Mouse (Mus musculus) kidney, postnatal 36 days (tissue): Measurements from ENCODE around the gene Fdxr.
A peak's percentile ranks its signal among the peaks of the same experiment; 100 is the strongest.

Source experiments
- DNase-seq, 2 experiments: peaks; one replicate each; pipeline ENCODE4 v3.0.0; 2021 to 2022; ENCODE audit warnings: mixed read lengths in 2 of 2

Gene Fdxr

DNA sequence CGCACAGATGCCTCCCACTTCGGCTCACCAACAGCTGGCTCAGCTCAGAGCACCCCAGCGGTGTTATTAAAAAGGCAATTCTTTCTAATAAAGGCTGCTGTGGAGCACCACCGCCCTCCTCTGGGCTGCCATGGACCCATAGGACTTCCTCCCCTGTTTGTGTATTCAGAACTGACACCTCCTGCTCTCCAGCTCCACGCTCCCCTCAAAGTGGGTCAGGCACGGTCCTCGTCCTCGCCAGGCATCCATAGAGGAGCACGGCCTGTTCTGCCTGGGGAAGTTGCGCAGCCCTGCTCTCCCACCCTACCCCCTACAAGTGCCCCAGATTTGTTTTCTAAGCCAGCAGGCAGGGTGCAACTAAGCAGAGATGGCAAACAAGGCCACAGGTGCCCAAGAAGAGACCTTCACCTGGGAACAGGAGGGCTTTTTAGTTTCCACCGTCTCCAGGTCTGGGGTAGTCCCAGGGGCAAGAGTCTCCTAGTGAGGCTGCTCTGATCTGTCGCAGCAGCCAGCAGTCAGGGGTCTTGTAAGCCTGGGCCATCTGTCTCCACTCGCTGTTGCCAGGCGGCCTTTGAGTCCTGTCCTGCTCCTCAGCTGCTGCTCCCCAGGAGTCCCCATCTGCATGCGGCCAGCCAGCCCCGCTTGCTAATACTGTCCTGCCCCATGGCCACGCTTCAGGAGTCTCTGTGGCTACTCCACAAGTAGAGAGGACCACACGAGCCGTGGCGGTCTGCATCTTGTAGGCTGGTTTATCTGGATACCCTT, 43.1 kb downstream of the Fdxr start:
- DNase-seq: no peak

DNA sequence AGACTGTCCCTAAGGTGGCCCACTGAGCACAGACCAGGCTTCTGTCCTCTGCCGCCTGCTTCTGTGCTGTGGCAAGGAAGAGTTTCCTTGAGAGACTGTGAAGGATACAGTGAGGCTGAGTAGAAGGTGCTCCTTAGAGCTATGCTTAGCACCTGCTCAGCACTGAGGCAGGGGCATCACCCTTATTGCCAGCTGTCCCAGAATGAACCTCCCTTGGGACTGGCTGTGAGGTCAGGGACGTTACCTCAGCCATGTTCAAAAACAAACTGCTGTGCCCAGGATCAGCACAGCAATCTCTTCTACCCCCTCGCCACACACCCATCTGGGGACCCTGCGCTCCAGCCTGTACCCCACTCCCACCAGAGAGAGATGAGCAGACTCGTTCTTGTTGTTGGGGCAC, 44.0 kb downstream of the Fdxr start:
- DNase-seq: no peak

DNA sequence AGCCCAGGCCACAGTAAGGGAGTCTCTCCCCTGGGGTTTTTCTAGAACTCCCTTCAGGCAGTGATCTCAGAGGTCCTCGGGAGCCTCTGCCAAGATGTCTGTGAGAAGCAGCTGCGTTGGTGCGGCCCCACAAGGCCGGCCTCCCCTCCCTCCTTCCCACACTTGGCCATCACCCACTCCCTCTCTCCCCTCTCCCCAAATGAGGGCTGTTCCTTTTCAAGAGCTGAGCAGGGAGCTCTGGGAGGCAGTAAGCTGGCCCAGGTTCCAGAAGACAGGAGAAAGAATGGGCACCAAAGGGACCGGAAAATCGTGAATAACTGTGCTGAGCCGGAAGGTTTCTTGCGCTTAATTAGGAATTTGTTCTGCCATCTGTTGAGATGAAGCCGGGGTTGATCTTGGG, 44.9 kb downstream of the Fdxr start:
- no peak for DNase-seq

DNA sequence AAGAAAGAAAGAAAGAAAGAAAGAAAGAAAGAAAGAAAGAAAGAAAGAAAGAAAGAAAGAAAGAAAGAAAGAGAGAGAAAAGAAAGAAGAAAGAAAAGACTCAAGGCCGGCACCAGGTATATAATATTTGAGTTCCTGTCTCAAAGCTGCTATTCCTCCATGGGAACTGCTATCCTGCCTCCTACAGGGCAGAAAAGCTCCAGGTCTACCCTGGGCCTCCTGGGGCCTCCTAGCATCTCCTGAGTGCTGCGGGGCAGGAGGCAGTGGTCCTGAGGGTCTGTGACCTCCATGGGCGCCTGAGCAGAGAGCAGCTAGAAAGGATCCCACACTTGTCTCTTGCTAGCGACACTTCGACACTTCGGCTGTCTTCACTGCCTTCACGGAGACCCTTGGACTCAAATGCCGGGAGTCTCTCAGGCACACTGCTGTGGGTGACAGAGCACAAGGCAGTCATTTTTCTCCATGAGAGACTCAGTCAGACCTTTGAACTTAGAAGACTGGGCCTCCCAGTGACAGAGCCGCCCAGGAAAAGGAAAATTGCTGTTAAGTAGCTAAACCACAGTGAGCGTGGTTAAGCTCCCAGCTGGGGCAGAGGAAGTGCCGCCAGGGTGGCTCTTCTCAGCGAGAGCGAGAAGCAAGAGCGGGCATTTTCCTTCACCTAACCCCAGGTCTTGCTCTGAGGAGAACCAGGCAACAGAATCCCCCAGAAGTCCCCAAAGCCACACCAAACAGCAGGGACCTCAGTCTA, 45.5 kb downstream of the Fdxr start:
- DNase-seq: peak; percentile 62 to 71

DNA sequence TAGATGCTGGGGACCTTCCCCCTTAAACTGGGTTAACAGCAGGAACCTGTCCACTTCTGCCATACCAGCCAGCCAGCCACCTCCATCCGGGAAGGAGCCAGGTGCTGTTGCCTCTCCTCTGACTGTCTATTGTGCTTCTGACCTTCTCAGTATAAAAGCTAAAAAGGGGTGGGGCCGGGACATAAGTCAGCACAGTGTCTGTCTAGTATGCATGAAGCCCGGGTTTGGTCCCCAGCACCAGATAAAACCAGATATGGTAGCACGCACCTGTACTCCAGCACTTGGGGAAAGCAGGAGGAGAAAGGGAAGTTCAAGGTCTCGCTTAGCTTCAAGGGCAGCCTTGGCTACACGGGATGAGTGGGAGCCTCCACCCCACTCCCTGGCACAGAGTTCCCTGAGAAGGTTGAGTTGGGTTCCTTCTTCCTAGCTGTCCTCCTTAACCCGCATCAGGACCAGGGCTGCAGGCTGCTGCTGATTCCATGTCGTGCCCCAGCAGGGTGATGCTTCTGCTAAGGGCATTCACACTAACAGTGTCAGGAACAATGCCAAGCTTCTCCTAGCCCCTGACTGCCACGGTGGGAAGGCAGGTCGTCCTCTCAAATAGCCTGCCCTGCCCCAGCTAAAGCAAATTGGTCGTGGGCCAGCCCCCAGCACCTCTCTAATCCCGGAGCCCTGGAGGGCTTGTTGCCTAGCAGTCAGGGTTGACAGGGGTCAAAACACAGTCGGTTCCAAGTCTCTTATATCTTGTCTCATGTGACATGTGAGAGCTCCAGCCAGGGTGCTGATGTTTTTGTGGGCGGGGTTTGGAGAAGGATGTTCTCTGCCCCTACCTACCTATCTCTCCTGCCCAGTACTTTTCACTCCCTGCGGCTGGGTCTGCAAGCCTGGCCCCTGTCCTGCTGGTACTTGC, 47.6 kb downstream of the Fdxr start:
- DNase-seq: peak; percentile 9

DNA sequence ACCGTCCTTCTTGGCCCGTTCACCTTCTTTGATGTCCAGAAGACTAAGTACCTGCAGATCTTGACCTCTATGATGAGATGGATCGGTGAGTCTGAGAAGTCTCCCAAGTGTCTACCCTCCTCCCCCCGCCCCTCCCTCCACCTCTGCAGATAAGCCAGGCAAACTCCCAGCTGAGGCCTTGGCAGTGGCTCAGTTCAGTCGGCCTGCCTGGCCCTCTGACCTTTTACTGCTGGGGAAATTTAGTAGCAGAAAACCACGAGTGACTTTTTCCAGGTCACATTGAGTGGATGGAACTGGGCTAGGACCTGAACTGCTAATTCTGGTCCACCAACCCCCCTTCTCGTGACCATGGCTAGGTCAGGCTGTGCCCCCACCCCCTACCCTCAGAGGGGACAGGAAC, 48.4 kb downstream of the Fdxr start:
- DNase-seq: no peak

DNA sequence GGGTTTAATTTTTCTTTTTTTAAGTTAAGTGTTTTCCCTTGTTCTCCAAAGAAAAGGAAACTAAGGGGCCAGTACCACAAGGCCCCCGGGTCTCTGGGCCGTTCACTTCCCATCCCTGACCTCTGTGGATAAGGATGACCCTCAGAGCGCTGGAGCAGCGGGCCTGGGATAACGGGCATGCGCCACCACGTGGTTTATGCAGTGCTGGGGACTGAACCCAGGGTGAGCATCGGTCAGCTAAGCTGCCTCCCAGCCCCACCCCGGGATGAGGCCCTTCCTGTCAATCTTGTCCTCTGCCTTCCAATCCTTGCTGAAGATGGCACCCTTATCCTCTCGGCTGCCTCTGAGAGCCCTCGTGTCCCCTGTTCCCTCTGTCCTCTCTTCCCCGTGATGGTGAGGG, 49.2 kb downstream of the Fdxr start:
- no peak for DNase-seq

DNA sequence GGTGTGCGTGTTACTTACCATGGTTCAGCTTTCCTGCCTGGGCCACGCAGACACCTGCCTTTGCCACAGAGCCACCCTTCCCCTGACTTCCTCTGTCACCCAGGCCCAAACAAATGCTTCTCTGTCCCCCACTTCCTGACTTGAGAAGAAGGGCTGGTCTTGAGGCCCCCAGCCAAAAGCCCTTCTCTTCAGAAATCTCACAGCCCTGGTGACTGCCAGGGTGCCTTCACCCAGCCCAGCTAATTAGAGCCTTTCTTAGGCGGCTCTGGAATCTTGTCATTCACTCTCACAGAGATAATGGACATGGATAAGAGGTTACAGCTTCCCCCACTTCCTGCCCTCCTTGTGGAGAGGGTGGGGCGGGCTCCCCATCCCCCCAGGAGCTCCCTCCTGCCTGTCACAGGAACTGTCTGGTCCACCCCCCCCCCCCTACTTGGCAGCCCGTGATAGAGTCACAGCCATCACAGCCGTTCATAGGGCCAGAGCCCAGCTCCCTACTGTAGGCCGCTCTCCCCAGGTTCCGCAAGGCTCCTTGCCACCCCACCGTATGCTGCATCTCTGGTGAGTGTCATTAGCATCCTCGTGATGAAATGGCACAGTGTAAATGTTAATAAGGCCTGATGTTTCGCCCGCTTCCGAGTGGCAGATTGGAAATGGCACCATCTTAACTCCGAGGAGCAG, 49.9 kb downstream of the Fdxr start:
- peak in 1 of 2 experiments; percentile 29 for DNase-seq

DNA sequence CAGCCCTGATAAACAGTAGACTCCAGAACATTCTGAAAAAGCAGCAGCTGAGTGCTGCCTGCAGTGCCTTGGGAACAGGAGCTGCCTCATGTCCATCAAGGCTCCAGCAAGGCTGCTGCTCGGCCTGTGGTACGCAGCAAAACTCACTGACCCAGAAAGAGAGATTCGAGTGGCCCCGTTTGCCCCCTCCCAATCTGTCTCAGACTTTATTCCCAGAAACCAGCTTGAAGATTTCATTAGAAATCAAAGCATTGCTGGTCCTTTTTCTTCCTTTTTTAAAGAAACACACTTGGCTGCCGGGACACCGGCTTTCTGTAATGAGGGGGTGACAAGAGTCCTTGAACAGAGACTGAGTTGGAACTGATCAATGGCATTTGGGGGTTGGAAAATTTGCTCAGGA, 51.5 kb downstream of the Fdxr start:
- DNase-seq: no peak

DNA sequence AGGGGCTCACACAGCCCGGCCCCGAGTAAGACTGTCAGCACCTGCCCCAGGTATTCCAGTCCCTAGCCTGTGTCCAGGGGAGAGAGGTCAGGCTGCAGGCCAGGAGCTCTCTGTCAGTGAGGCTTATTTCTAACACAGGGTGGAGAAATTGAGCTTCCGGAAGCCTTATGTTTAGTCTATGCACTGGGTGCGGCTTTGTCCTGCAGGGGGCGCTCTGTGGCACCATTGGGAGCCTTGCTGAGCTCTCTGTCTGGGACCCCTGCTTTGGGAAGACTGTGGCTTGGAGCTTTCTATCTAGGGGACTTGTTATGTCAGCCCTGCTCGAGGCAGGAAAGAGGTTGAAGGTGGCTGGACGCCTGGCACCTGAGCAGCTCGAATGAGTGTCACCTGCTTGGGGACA, 52.0 kb downstream of the Fdxr start:
- DNase-seq: peak; percentile 29 to 79

DNA sequence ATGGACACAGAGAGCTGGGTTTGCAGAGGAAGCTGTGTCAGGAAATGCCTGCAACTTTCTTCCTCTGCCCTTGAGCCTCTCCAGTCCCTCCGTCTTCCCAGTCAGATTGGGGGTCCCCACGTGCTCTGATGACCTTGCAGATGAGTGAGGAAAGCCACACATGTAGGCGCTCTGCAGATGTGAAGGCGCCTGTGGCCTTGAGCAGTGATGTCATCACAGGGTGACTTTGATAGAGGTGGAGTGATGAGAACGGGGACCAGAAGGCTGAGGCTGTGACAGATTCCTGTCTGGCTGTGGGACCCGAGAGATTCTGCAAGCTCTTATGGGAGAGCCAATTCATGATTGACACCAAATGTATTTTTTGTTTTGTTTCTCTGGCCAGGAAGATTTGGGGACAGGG, 53.0 kb downstream of the Fdxr start:
- no peak for DNase-seq

DNA sequence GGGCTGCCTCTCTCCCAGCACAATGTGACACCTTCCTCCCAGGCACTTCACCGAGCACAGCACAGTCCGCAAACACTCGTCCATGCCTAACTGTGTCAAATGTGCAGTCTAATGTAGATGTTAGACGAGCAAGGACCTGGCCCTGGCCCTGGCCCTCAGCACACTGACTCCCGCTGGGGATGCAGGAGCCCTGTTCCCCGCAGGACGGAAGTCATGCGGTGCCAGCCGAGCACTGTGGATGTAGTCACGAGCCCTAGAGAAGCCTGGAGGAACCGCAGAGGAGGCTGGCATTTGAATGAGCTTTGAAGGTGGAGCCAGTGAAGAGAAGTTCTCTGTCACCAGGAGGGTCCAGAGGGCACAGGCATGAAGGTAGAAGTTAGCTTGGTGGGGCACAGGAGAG, 53.4 kb downstream of the Fdxr start:
- no peak for DNase-seq

DNA sequence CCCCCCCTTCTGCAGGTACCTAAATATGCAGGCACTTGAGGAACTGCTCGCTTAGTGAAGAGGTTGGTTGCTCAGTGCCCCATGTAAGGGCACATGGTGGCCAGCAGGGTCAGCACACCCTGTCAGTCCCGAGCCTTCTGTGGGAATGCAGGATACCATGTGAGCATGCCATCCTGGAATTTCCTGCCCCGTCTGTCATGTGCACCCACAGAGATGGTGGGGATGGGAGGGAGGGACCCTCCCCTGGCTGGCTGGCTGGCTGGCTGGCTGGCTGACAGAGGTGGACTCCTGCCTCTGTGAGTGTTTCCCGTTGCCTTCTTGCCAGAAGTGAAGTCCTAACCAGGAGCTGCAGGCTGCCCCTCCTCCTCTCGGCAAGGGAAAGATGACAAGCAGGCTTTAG, 54.3 kb downstream of the Fdxr start:
- DNase-seq: no peak

DNA sequence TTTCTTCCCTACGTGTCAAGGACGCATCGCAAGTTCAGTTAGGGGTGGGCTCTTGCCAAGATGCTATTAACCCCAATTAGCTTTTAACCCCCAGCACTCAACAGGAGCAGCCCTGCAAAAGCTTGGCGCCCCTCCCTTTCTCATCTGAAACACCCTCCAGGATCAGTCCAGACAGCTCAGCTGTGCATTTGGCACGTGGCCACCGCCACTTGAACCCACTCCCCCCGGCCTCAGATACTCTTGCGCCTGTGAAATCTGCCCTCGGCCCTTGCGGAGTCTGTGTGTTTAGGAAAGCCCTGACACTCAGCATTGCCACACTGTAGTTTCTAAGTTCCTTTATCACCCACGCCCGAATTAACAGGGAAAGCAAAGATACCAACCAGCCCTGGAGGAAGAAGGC, 54.8 kb downstream of the Fdxr start:
- DNase-seq: no peak

DNA sequence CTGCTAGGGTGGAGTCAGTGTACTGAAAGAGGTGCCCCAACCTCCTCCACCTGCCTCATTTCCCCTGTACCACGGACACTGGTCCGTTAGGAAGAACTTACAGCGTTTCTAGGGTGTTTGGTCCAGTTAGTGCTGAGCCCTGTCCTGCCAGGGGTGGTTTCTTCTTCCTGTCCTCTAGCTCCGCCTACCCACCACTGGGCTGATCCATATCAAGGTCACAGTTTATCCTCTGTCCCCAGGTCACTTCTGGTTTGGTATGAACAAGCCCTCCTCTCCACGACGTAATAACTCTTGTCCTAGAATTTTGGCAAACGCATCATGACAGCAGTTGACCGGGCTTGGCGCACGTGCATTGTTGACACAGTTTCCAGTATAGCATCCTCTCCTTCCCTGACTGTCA, 57.2 kb downstream of the Fdxr start:
- DNase-seq: no peak

DNA sequence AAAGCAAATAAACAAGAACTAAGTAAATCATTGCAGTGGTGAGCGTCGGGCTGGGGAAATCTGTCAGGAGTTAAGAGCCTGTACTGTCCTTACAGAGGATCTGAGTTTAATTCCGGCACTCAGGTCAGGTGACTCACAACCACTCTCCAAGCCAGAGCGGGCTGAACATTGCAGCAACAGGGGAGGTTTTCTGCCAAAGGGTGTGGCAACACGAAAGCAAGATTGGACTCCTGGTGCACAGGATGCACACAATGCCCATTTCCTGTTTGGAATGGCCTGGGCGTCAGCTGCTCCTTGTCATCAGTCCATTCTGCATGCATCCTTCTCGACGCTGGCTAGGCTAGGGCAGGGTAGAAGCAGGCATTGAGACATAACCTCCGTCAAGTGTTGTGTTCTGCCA, 57.6 kb downstream of the Fdxr start:
- DNase-seq: peak; percentile 43 to 49
